Mouse (Mus musculus) monocyte, adult 2 months (primary cell): ENCODE measurements around the gene Cyp2f2.

ENCODE experiments used
- DNase-seq, 2 experiments: peaks; one replicate each; pipeline ENCODE4 v3.0.0; 2022; ENCODE audit warnings: low spot score in 2 of 2, low read depth in 1 of 2

The Cyp2f2 gene

GRCm38 (mm10) chr7:27153205-27153764 is 33.6 kb downstream of the Cyp2f2 start, which contains the start of gene Cyp2t4:
Cyp2t4 (plus strand) TSS chr7:27153714.
- no peak for DNase-seq

GRCm38 (mm10) chr7:27156005-27156404 is 36.3 kb downstream of the Cyp2f2 start:
- no peak for DNase-seq

DNA sequence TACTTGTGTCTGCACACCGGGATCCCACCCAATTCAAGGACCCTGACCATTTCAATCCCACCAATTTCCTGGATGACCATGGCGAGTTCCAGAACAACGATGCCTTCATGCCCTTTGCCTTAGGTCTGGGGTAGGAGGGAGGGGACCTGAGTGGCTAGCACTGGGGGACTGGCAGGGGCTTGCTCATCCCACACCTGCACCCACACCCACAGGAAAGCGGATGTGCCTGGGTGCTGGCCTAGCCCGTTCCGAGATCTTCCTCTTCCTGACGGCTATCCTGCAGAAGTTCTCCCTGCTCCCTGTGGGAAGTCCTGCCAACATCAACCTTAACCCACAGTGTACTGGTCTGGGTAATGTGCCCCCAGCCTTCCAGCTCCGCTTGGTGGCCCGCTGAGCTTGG is 38.5 kb downstream of the Cyp2f2 start:
- no peak for DNase-seq

DNA sequence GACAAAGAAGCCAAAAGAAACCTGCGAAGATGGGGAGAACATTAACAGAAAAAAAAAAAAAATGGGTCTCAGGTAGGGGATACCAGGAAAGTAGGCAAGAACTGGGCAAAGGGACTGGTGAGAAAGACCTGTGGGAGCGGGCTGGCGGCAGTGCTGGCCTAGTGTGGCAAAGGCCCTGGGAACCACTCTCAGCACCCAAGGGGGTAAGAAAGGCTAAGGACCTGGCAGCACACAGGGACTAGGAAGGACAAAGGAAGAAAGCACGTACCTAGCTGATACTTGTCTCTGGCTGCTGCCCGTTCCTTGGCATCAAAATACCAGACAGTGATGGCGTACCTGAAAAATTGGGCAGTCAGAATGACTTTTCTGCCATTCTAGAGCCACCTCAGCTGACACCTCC is 39.5 kb downstream of the Cyp2f2 start:
- no peak for DNase-seq

GRCm38 (mm10) chr7:27159882-27160281 is 40.2 kb downstream of the Cyp2f2 start:
- DNase-seq: peak; percentile 48 to 73

- DNase-seq: no peak
Measured at GRCm38 (mm10) chr7:27160921-27161320, 41.2 kb downstream of the Cyp2f2 start.

DNA sequence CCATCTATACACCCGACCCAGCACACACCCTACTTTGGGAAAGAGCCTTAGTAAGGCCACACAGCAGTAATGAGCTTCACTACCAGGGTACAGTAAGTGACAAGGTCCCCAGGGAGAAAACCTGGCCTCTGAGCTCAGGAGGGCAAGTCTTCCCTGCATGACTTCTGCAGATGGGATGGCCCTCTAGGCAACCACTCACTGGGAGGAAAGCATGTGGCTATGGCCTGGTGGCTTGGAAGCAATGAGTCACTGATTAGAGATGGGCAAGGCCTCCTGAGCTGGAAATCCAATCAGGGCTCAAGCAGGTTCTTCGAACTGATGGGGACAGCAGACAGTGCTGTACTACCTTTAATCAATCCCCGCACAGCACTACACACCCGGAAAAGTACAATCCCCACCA is 42.0 kb downstream of the Cyp2f2 start:
- no peak for DNase-seq

DNA sequence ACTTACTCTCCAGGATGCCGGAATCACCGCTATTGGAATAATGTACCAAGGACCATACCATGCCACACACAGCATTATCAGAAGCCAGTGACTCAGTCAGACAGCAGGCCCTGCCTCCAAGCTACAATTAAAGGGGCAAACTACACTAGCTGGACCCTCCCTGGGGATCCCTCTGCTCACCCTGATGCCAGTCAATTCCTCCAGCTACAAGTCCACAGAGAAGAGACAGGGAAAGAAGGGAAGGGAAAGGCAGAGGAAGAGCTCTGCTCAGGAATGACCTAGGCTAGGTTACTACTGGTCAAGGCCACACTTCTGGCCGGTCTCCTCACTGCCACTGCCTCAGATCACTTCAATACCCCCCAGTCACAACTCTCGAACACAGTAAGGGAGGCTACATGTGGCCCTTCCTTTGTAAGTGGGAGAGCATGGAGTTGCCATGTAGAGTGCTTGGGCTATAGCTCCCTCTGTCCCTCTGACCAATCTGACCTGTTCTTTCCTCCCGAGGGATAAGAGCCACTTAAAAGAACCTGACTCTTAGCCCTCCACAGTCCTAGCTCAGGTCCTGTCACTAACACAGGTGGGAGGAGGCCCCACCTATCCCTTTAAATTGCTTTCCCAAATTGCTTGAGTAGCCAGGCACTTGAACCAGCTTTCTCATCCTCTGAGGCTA is 43.2 kb downstream of the Cyp2f2 start:
- no peak for DNase-seq

DNA sequence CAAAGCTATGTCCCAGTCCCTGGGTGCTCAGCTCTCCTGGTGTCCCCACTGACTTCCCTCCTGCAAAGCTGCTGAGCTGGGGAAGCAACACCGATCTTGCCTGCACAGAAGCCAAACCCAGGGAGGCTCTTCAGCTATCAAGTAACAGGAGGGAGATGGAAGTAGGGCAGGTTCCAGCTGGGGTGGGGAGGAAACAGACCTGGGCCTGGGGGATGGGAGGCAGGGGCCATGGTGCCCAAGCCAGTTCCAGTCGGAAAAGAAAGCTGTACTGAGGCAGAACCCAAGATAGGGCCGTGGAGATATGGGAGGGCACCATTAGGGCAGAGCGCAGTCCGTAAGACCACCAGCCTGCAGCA is 43.7 kb downstream of the Cyp2f2 start:
- no peak for DNase-seq

DNA sequence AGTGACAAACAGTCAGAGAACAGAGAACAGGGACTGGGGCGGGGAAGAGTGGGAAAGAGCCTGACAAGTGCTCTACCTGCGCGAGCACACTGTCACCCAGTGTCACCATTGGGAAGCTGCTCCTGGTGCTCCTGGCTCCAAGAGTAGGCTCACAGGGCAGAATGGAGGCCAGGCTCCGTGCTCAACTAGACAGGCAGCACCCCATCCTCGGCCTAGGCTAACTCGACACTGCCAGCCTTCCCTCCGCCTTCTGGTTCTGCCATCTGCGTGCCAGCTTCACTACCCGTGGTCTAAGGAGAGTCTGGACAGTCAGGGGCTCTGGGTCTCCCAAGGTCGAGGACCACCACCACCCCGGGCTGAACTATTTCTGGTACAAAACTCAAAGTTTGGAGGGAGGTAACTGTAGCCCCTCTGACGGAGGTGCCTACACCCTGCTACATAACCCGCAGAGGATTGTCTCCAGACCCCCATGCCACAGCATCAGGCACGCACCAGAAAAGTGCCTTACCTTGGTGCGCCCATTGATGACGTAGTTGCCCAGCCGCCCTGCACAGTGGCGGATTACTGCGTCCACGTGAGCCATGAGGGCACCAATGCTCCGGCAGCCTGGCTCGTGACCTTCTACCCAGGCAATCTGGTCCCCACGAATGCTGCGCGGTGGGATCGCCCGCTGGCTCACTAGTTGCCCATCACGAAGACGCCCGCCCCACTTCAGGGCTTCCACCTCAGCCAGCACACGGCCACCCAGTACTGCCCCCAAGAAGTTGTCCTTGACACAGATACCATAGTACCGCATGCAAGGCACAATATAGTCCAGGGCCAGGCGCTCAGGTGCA is 44.6 kb downstream of the Cyp2f2 start:
- no peak for DNase-seq

GRCm38 (mm10) chr7:27165007-27165655 is 45.4 kb downstream of the Cyp2f2 start:
- DNase-seq: no peak

DNA sequence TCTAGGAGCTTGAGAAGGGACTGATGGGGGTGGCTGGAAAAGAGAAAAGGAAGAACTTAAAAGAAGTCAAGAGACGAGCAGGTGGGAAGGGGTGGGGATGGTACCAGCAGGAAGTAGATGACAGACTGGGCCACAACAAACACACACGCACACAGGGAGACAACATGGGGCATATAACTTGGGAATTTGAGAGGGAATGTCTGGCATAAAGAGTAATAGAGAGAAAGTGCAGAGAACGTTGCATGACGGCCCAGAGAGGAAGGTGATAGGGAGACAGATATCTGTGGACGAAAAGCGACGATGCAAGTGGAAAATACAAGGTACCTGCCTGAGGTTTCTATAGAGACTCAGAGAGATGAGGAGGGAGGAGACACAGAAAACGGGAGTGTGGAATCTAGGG is 46.0 kb downstream of the Cyp2f2 start:
- DNase-seq: no peak

GRCm38 (mm10) chr7:27166229-27166613 is 46.5 kb downstream of the Cyp2f2 start:
- peak; percentile 40 to 65 for DNase-seq

GRCm38 (mm10) chr7:27166614-27167474 is 47.1 kb downstream of the Cyp2f2 start, which contains the start of gene Egln2:
Egln2 (minus strand) TSS chr7:27166802.
- peak; percentile 83 to 91 for DNase-seq

DNA sequence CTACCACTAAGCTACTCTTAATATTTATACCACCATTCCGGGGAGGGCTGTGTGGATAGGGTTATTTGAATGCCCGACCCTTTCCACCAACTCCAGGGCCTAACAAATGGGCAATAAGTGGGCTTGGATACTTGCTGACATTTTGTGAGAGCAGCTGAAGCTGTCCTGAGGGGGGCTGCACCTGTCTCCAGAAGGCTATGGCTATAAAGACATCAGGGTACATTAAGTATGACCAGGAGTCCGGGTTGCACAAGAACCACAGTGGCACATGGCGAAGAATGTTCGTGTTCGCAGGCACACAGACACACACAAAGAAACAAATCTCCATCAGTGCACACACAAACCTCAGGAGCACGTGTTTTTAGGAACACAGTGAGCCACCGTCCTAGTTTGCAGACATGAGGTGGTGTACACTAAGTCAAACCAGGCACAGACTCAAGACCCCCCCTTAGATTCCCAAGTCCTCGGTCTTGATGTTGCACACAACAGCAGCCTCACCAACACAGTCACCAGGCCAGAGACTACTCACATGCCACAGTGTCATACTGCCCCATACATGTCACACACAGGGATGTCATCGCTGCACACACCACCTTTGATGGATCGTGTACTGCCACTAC is 47.9 kb downstream of the Cyp2f2 start:
- DNase-seq: no peak

DNA sequence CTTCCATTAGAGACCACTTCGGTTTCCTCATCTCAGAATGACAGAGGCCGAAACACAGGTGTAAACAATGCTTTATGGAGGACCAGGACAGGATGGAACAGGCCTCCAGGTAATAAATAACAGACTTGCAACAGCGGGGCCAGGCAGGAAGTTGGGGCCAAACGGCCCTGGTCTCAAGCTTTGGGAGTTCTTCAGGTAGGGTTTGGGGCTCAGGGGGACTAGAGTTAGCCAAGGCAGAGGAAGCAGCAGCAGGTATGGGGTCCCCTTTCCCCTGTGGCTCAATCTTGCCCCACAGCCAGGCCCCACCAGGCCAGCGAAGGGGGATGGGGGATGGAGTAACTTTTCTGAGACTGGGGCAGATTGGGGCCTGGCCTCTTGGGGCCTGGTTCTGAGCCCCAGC is 48.7 kb downstream of the Cyp2f2 start:
- DNase-seq: no peak

DNA sequence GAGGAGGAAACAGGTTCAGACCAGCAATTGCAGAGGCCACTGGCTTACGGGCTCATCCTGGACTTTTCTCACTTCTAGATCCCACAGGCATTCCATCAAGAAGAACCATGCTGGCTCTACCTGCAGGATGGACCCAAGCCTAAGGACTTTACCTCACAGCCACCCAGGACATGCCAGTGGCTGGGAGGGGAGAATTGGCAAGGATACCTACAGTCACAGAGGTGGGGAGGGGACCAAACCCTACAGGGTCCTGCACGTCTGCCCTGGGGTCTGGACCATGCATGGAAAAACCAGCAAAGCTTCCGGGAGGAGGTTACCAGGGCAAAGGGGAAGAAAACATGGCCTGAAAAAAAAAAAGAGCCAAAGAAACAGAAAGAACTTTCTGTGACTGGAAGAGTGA is 51.3 kb downstream of the Cyp2f2 start:
- DNase-seq: no peak

- DNase-seq: no peak
Measured at GRCm38 (mm10) chr7:27174496-27174895, 54.8 kb downstream of the Cyp2f2 start.

- DNase-seq: no peak
Measured at GRCm38 (mm10) chr7:27174896-27175295, 55.2 kb downstream of the Cyp2f2 start.

GRCm38 (mm10) chr7:27177942-27178323 is 58.2 kb downstream of the Cyp2f2 start:
- no peak for DNase-seq
